Mouse (Mus musculus): ENCODE results near the gene Slc30a7. TPM values are rescaled to one million over a fixed set of nuclear protein-coding genes. Genes with fewer than 3 reads are reported as not detected.

Gene Slc30a7
- polyA plus RNA-seq (2012; rRNA removed): 23.9 and 28.3 TPM in 2 replicates

- DNase-seq (ENCODE audit: low spot score): peak; percentile 76
Observed at GRCm38 (mm10) chr3:116006978-116007940, at the start of gene Slc30a7, which contains the start of gene Extl2. Gene Slc30a7 (minus strand): TSS chr3:116007406. Gene Extl2 (plus strand): TSS chr3:116007462.

GRCm38 (mm10) chr3:116047034-116047433 lies 39.8 kb upstream of the Slc30a7 start:
- no peak for DNase-seq (ENCODE audit: low spot score)

- no peak for DNase-seq (ENCODE audit: low spot score)
Observed at GRCm38 (mm10) chr3:116046000-116046399, 38.8 kb upstream of the Slc30a7 start.

GRCm38 (mm10) chr3:116040776-116041175 lies 33.6 kb upstream of the Slc30a7 start:
- DNase-seq (ENCODE audit: low spot score): no peak

GRCm38 (mm10) chr3:116033871-116034222 lies 26.6 kb upstream of the Slc30a7 start:
- no peak for DNase-seq (ENCODE audit: low spot score)

GRCm38 (mm10) chr3:116033218-116033870 lies 26.1 kb upstream of the Slc30a7 start:
- DNase-seq (ENCODE audit: low spot score): no peak

- DNase-seq (ENCODE audit: low spot score): no peak
Observed at GRCm38 (mm10) chr3:116030152-116030788, 23.1 kb upstream of the Slc30a7 start.

GRCm38 (mm10) chr3:116026996-116027395 lies 19.8 kb upstream of the Slc30a7 start:
- no peak for DNase-seq (ENCODE audit: low spot score)

GRCm38 (mm10) chr3:116025701-116026100 lies 18.5 kb upstream of the Slc30a7 start:
- no peak for DNase-seq (ENCODE audit: low spot score)

GRCm38 (mm10) chr3:116024669-116025068 lies 17.5 kb upstream of the Slc30a7 start:
- DNase-seq (ENCODE audit: low spot score): no peak

- DNase-seq (ENCODE audit: low spot score): no peak
Observed at GRCm38 (mm10) chr3:116024236-116024635, 17.0 kb upstream of the Slc30a7 start.

GRCm38 (mm10) chr3:116019136-116019535 lies 11.9 kb upstream of the Slc30a7 start:
- DNase-seq (ENCODE audit: low spot score): no peak

- no peak for DNase-seq (ENCODE audit: low spot score)
Observed at GRCm38 (mm10) chr3:116018606-116019005, 11.4 kb upstream of the Slc30a7 start.

- DNase-seq (ENCODE audit: low spot score): no peak
Observed at GRCm38 (mm10) chr3:116016116-116016515, 8.9 kb upstream of the Slc30a7 start.

GRCm38 (mm10) chr3:116014901-116015300 lies 7.7 kb upstream of the Slc30a7 start:
- DNase-seq (ENCODE audit: low spot score): no peak

- no peak for DNase-seq (ENCODE audit: low spot score)
Observed at GRCm38 (mm10) chr3:116009622-116010344, 2.6 kb upstream of the Slc30a7 start.

GRCm38 (mm10) chr3:116007941-116008440 lies 785 bp upstream of the Slc30a7 start:
- DNase-seq (ENCODE audit: low spot score): peak; percentile 36

GRCm38 (mm10) chr3:116006284-116006977 lies 775 bp downstream of the Slc30a7 start:
- DNase-seq (ENCODE audit: low spot score): no peak

- DNase-seq (ENCODE audit: low spot score): no peak
Observed at GRCm38 (mm10) chr3:115996929-115997328, 10.3 kb downstream of the Slc30a7 start.

GRCm38 (mm10) chr3:115993025-115993424 lies 14.2 kb downstream of the Slc30a7 start:
- DNase-seq (ENCODE audit: low spot score): no peak

- DNase-seq (ENCODE audit: low spot score): no peak
Observed at GRCm38 (mm10) chr3:115992588-115992987, 14.6 kb downstream of the Slc30a7 start.
